Mouse (Mus musculus) intestine, postnatal 0 days (tissue): ENCODE data around the gene Ankrd6. TPM values are rescaled to one million over a fixed set of nuclear protein-coding genes. Genes with fewer than 3 reads are reported as not detected.
A peak's percentile ranks its signal among the peaks of the same experiment; 100 is the strongest.

Experiments
- ATAC-seq: fragments of 200-750 bp; cut with Nextera tagmentation; 2 replicates; pipeline ENCODE4 v1.8.0; 2017; ENCODE audit warnings: mild to moderate bottlenecking, moderate TSS enrichment, moderate library complexity
- H3K27ac ChIP-seq: fragments of 300-500 bp; sonication (generic); 2 replicates; pipeline ENCODE4 v1.5.1; 2014; ENCODE audit warnings: mild to moderate bottlenecking, low read depth, low read length, moderate library complexity
- H3K27me3 ChIP-seq: fragments of 300-500 bp; sonication (generic); replicated peaks from 2 replicates; pipeline ENCODE4 v1.6.1; 2014; ENCODE audit warnings: low read length, mixed read lengths; ENCODE audit not compliant: control insufficient read depth, insufficient read depth
- H3K36me3 ChIP-seq: fragments of 300-500 bp; sonication (generic); 2 replicates; pipeline ENCODE4 v1.6.1; 2014; ENCODE audit warnings: mild to moderate bottlenecking, moderate library complexity; ENCODE audit not compliant: control insufficient read depth, insufficient read depth
- H3K4me1 ChIP-seq: fragments of 300-500 bp; sonication (generic); replicated peaks from 2 replicates; pipeline ENCODE4 v1.6.1; 2014; ENCODE audit warnings: antibody characterized with exemption, low read length, mixed read lengths; ENCODE audit not compliant: control insufficient read depth, insufficient read depth
- H3K4me2 ChIP-seq: fragments of 300-500 bp; sonication (generic); replicated peaks from 2 replicates; pipeline ENCODE4 v1.6.1; 2014; ENCODE audit warnings: low read depth, mild to moderate bottlenecking, moderate library complexity
- H3K4me3 ChIP-seq: fragments of 300-500 bp; sonication (generic); 2 replicates; pipeline ENCODE4 v1.5.1; 2014; ENCODE audit warnings: low read depth, low read length
- H3K9ac ChIP-seq: fragments of 300-500 bp; sonication (generic); 2 replicates; pipeline ENCODE4 v1.6.1; 2014; ENCODE audit warnings: mild to moderate bottlenecking, low read depth, low read length
- H3K9me3 ChIP-seq: fragments of 300-500 bp; sonication (generic); 2 replicates; pipeline ENCODE4 v1.6.1; 2016; ENCODE audit warnings: mixed run types; ENCODE audit not compliant: control insufficient read depth
- CTCF ChIP-seq: sonication (generic); IDR thresholded peaks from 2 replicates; pipeline ENCODE4 v1.5.1; 2016; ENCODE audit warnings: low read depth, mild to moderate bottlenecking, control low read depth, antibody characterized with exemption, moderate library complexity
- WGBS: fragments of 180-500 bp; shearing (Covaris S2); extraction: QIAGEN DNeasy Blood & Tissue Kit; methylation state at CpG from one replicate; pipeline ENCODE4 v1.1.7; 2014; 5-methylcytosine and 5-hydroxymethylcytosine counted together
- polyA plus RNA-seq: library from polyadenylated mRNA; unstranded; fragments of >200 nt; fragmentation: Nextera tagmentation; extraction: Ambion mirVana; gene quantifications from 2 replicates; pipeline ENCODE4 v1.2.1, GENCODE M21; 2015

The Ankrd6 gene
- polyA plus RNA-seq, 1 experiment from 2014 or later = 1.3 TPM

DNA sequence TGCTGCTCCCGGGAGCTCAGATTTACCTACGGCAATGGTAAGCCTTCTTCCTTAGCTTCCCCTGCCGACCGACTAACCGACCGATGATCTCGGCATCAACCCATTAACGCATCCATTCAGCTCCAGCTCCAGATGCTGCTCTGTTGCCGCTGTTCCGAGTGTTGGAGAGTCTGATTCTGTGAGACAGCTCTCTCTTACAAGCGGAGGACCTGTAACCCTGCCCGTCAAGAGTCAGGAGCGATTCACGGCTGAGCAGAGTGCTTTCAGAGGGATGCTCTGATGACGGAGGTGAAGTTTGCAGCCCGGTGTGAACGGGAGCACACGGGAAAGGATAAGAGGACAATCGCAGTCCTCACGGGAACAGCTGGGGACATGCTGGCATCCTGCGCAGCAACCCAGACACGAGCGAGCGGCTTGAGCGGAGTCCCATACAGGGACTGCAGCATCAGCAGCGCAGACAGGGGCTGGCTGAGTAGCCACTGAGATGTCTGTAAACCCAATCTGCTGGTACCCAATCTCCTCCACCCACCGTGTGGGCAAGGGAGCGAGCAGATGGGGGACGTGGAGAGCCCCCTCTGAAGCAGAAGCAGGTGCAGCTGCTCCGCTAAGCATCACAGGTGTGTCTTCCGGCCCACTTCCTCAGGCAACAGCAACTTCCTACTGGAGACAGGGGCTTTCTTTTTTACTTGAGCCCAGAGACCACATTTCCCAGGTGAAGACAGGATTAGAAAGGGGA is 86.3 kb downstream of the Ankrd6 start:
- no peaks in the 10 kb centered on the region for H3K4me1 ChIP-seq
- H3K9me3 ChIP-seq = no peaks in the 10 kb centered on the region
- H3K27ac ChIP-seq = no peak overlapping the region
- no peaks in the 10 kb centered on the region for H3K36me3 ChIP-seq
- 0 out of 2 replicates have a peak overlapping the region, but pooled peaks have one; percentile 9 for H3K4me2 ChIP-seq
- 48% methylated on average over 31 of the region's 31 CpGs for WGBS
- no peaks in the 10 kb centered on the region for H3K27me3 ChIP-seq
- no peak for ATAC-seq
- no peak overlapping the region for H3K9ac ChIP-seq
- H3K4me3 ChIP-seq = no peak overlapping the region
- TF ChIP-seq CTCF = no peak

DNA sequence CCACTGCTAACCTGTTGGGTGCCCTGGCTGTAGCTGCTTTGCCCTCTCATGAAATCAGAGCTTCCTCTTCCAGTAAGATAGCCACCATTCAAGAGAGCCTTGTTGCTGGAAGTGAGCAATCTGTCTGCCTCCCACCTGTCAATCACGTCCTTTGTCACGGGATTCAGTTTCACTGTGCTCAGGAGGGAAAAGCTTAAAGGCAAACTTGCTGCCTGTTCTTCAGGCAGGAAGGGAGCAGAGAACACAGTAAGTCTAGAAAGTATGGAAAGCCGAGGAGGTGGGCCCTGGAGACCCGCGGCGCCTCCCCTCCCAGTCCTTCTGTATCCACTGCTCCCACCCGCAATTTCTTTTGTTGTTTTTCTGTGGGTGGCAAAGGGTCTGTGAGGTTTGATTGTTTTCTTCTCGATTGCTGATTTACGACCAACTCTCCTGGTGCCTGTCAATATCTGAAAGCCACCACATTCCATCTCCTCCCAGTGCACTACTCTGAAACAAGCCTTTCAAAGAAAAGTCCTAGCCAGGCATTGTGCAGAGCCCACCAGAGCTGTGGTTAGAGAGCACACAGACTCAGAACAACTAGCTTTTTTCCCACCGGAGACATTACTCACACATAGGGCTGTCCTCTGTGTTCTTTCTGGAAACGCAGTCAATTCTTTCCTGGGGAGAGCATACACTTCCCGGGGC is 87.1 kb downstream of the Ankrd6 start:
- no peaks in the 10 kb centered on the region for H3K27me3 ChIP-seq
- no peak overlapping the region for H3K27ac ChIP-seq
- no peaks in the 10 kb centered on the region for H3K9me3 ChIP-seq
- no peak overlapping the region for H3K4me3 ChIP-seq
- H3K9ac ChIP-seq = no peak overlapping the region
- 0 out of 2 replicates have a peak overlapping the region, but pooled peaks have one; percentile 9 for H3K4me2 ChIP-seq
- ATAC-seq = no peak
- TF ChIP-seq CTCF = no peak
- H3K4me1 ChIP-seq = no peaks in the 10 kb centered on the region
- 29% methylated on average over 12 of the region's 12 CpGs for WGBS
- no peaks in the 10 kb centered on the region for H3K36me3 ChIP-seq

DNA sequence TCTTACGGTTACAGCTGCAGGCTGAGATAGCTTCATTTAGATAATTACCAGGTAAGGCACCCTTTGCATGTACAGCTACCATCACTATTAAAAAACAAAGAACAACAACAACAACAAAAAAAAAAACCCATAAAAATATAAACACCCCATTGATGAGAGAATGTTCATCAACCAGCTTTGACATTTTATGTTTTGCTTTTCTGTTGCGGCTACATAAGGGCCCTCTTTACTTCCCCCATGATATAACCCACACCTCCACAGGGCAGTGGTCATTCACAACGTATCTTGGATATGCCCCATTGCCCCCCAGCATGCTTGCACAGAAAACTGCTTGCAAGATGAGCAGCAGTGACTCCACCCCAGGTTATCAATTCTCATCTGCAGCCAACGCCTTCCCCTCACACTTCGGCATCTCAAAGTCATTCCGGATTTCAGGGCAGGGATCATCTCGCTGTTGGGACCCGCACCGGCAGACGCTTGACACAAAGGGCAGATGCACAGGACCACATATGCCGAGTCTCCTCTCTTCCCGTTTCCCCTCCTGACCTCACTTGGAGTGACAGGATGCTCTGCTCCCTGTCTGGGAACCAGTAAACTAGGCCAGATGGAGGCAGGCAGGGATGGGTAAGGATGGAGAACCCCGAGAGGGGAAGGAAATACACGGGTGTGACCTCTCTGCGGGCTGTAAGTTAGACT is 87.7 kb downstream of the Ankrd6 start:
- no peak for TF ChIP-seq CTCF
- H3K27me3 ChIP-seq = no peaks in the 10 kb centered on the region
- H3K27ac ChIP-seq = no peak overlapping the region
- no peak for ATAC-seq
- H3K36me3 ChIP-seq = no peaks in the 10 kb centered on the region
- H3K9me3 ChIP-seq = no peaks in the 10 kb centered on the region
- WGBS = 56% methylated on average over 15 of the region's 15 CpGs
- H3K4me1 ChIP-seq = no peaks in the 10 kb centered on the region
- H3K9ac ChIP-seq = no peak overlapping the region
- no peak overlapping the region for H3K4me3 ChIP-seq
- no peak overlapping the region for H3K4me2 ChIP-seq

DNA sequence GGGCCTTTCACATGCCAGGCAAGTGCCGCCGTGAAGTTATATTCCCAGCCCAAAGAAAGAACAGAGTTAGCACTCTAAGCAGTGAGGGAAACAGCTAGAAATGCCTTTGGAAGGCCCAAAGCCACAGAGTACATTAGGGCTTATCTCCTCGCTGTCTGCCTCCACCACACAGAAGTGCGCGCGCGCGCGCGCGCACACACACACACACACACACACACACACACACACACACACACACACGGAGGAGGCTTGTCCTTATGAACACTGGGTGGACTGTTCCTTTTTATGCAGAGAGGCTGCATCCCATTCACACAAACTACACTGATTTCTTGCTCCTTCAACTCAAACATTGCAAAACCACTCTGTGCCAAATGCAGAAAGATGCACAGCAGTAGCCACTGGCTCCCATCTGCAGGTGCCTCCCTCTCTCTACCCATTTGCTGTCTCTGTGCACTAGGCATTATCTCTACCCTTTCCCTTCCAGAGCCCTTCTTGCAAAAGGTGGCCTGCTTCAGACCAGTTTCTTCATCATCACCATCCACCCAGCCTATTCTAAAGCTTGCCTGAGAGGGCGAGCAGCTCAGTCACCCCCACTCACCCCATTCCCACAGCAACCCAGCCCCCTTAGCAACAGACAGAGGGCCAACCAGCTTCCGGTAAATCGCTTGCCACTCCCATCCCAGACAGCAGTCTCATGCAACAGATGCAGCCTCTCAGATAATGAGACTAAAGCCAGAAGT is 88.5 kb downstream of the Ankrd6 start:
- no peak for ATAC-seq
- no peaks in the 10 kb centered on the region for H3K4me1 ChIP-seq
- TF ChIP-seq CTCF = no peak
- H3K9ac ChIP-seq = no peak overlapping the region
- WGBS = 74% methylated on average over 15 of the region's 15 CpGs
- no peaks in the 10 kb centered on the region for H3K27me3 ChIP-seq
- no peaks in the 10 kb centered on the region for H3K36me3 ChIP-seq
- H3K4me2 ChIP-seq = no peak overlapping the region
- H3K4me3 ChIP-seq = no peak overlapping the region
- no peak overlapping the region for H3K27ac ChIP-seq
- no peaks in the 10 kb centered on the region for H3K9me3 ChIP-seq

DNA sequence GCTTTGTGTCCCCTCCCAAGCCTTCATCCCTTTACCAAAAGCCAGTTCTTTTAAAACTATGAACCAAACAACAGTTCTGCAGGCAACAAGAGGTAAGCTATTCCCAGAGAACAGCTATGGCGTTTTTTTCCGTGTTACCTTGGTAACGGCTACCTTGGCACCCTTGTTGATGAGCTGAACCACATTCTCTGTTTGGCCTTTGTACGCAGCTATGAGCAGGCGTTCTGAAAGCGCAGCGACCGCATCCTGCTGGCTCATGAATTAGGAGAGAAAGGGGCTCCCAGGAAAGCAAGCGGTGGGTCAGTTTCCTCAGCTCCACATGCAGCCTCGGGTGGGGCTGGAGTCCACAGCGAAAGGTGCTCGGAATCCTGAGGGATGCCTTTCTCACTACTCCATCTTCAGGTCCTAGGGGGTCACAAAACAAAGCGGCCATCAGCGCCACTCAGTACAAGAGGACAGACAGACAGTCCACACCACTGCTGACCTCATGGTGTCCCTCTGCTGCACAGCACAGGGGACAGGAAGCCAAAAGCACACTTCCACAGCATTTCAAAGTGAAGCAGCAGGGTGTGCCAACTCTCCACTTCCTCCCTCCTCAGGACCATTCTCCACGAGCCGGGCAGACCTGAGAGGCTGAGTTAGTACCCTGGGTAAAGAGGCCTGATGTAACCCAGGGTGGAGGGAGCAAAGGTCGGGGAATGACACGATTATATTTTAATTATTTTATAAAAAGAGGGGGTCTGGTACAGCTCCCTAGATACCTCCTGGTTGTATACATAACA is 90.3 kb downstream of the Ankrd6 start:
- Histone ChIP-seq H3K4me2 (no peak overlapping the region), H3K9ac (no peak overlapping the region), H3K4me3 (no peak overlapping the region), H3K4me1 (no peaks in the 10 kb centered on the region), H3K27me3 (no peaks in the 10 kb centered on the region), H3K27ac (no peak overlapping the region), H3K9me3 (no peaks in the 10 kb centered on the region), H3K36me3 (no peaks in the 10 kb centered on the region)
- 76% methylated on average over 18 of the region's 18 CpGs for WGBS
- TF ChIP-seq CTCF = no peak
- ATAC-seq = no peak
